ENCODE assay signal across 8 mouse cellular contexts in the genomic region with DNA sequence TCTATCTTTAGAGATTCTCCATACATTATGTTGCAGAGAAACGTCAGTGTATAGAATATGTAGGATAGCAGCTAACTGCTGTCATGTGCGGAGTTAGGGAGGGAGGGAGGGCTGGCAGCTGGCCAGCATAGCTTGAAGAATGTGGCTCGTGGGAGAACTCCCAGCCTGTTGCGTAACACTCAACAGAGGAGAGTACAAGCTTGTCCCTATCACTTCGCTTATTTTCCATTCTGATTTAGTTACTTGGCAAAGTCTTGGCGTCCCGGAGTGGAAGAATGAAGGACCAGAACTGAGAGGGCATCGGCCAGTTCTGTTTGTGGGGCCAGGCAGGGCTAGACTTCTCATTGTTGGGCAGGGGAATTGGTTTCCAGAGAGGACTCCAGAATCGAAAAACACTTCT. TPM values are rescaled to one million over a fixed set of nuclear protein-coding genes. Genes with fewer than 3 reads are reported as not detected.
DNase-seq lines count a peak whose midpoint lies in the region; ATAC-seq lines count a peak whose summit lies in the region.

No protein-coding gene starts in this region.

- peaks cover 36% of the 10 kb centered on the region for H3K4me1 ChIP-seq in lung, embryonic 15.5 days

- H3K4me2 ChIP-seq in lung, embryonic 15.5 days = peak overlapping the region; percentile 41

- no peak overlapping the region for H3K9ac ChIP-seq in lung, embryonic 15.5 days

- peak; percentile 94 for ATAC-seq in lung, embryonic 15.5 days (ENCODE audit: borderline replicate concordance, extremely low read depth, low FRiP score, low TSS enrichment)

- peak overlapping the region; percentile 85 for H3K27ac ChIP-seq in lung, embryonic 15.5 days

- WGBS in lung, embryonic 15.5 days = 8% methylated on average over 9 of the region's 9 CpGs

- no peaks in the 10 kb centered on the region for H3K27me3 ChIP-seq in lung, embryonic 15.5 days

- peak; percentile 30 to 65 for DNase-seq in urinary bladder, adult 18-20 months (ENCODE audit: low spot score in 2 of 2)
- no peak for DNase-seq in urinary bladder, postnatal 10 days (ENCODE audit: low spot score)
- peak; percentile 59 for DNase-seq in fibroblast of lung, adult 2 months (ENCODE audit: low read depth)
- peak; percentile 69 to 76 for DNase-seq in heart, postnatal 14 days
- DNase-seq in layer of hippocampus, adult 8-10 months (ENCODE audit: low spot score in 2 of 2) = peak; percentile 56 to 63
- DNase-seq in right cerebral cortex, postnatal 36 days (ENCODE audit: low spot score in 2 of 2) = peak; percentile 62 to 80
- no peak for DNase-seq in c-Kit-positive CD71-positive TER-119-positive erythroid progenitor cells, embryonic 14.5 days (ENCODE audit: low spot score)

- no peaks in the 10 kb centered on the region for H3K36me3 ChIP-seq in lung, embryonic 15.5 days

- peak overlapping the region; percentile 19; the same call in 1 of the 2 replicates for H3K4me3 ChIP-seq in lung, embryonic 15.5 days

- intact Hi-C loops in heart, postnatal 14 days (cut with DNase I) = loop anchor here (5.0 kb wide), 1 partner anchor 53 kb away; a partner anchor contains a TSS

- no peaks in the 10 kb centered on the region for H3K9me3 ChIP-seq in lung, embryonic 15.5 days

RNA-seq across cellular contexts. Expression of a gene that starts 6.6 kb away (rescaled TPM):
- not detected for total RNA-seq in heart, postnatal 14 days (2021)
- total RNA-seq in layer of hippocampus, adult 8-10 months (2022) = not detected
- 4.1 TPM in 1 of 2 replicates, not detected in the other for polyA plus RNA-seq in lung, embryonic 15.5 days (2015; fragmentation: Nextera tagmentation; extraction: Ambion mirVana)

RNA-seq across cellular contexts. Expression of a gene that starts 25.4 kb away (rescaled TPM):
- total RNA-seq in heart, postnatal 14 days (2021) = 10 to 100 TPM; 29.7 to 31.6 TPM
- 10 to 100 TPM; 38.4 to 44.5 (median 40.5) TPM for total RNA-seq in layer of hippocampus, adult 8-10 months (2022)
- polyA plus RNA-seq in lung, embryonic 15.5 days (2015; fragmentation: Nextera tagmentation; extraction: Ambion mirVana) = 38.5 and 41.8 TPM in 2 replicates

RNA-seq across cellular contexts. Expression of a gene that starts 54.6 kb away (rescaled TPM):
- 10 to 100 TPM; 37.0 to 40.7 TPM for total RNA-seq in heart, postnatal 14 days (2021)
- 10 to 100 TPM; 57.8 to 73.4 (median 65.8) TPM for total RNA-seq in layer of hippocampus, adult 8-10 months (2022)
- polyA plus RNA-seq in lung, embryonic 15.5 days (2015; fragmentation: Nextera tagmentation; extraction: Ambion mirVana) = 38.3 and 38.4 TPM in 2 replicates

Comparison
In these comparisons a context has a peak if more than half of its experiments do, and no peak if none do; other contexts are left out.
1. DNase-seq: peak in urinary bladder, adult 18-20 months (2 of 2), fibroblast of lung, adult 2 months (single experiment), heart, postnatal 14 days (2 of 2), layer of hippocampus, adult 8-10 months (2 of 2) and right cerebral cortex, postnatal 36 days (2 of 2); none in urinary bladder, postnatal 10 days (single experiment) and c-Kit-positive CD71-positive TER-119-positive erythroid progenitor cells, embryonic 14.5 days (single experiment).